Mouse (Mus musculus) CD4-positive, CD25-positive, alpha-beta regulatory T cell, adult 4 months (primary cell): ENCODE data around the gene Ifna1. TPM values are rescaled to one million over a fixed set of nuclear protein-coding genes. Genes with fewer than 3 reads are reported as not detected.

Experiments used
- ATAC-seq: one replicate; pipeline ENCODE4 v1.8.0; 2017
- polyA plus RNA-seq, 2 experiments: library from polyadenylated mRNA; unstranded; fragments of 100-300 nt; shearing (Covaris generic); gene quantifications; one replicate each; pipeline ENCODE4 v1.2.1; 2017

The Ifna1 gene
- polyA plus RNA-seq, 2 experiments from 2014 or later, result not detected

DNA sequence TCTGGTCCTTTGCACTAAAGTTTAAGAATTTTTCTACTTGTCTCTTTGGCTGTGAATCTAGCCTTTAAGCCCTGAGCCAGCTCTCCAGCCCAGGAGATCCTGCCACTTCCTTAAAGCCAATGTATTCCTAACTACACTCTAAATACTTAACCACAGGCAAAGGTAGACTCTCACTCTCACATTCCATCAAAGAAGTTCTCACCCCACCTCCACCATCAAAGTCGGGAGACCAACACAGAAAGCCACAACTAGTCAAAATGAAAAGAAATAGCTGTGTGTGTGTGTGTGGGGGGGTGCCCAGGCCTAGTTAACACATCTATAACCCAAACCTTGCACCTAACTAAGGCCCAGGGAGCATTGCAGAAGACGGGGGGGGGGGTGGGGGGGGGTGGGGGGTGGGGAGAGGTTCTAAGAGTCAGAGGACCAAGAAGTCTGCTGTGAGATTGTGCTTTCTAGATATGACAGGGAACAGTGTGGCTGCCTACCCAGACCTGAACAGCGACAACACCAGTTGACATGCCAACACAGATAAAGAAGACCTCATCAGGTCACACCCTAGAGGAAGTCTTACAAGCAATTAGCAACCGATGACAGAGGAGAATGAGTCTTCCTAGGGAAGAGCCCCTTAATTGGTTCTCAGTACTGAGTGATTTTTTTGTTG, 25.7 kb downstream of the Ifna1 start:
- peak; percentile 31 for ATAC-seq

DNA sequence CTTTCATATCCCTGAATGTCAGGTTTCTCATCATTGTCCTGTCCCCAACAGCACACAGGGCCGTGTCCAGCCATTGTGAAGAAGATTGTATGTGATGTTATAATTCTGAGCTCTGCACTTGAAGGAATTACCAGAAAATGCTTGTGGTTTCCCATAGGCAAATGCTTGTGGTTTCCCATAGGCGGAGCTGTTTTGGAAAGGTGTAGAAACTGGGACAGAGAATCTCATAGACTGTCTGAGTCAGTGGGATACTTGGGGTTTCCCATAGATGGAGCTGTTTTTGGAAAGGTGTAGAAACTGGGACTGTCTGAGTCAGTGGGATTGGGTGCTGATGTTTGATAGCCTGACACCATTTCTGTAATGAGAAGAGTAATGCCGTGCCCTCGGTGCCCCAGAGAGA, 26.6 kb downstream of the Ifna1 start:
- no peak for ATAC-seq

DNA sequence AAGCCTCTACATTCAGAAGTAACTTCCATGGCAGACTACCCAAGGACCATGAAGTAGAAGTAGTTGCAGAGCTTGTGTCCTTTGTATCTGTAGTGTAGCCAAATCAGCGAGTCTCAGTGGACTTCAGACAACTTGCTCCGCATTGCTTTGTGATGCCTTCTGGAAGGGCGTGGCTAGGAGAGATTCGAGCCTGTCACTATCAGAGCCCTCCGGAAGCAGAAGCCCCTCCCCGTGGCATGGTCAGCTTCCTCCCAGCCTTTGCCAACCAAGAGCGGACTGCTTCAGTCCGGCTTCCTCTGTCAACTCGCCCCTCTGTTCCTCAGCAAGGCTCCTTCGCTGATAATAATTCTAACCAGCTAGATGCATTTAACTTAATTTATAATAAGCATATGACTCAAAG, 28.4 kb downstream of the Ifna1 start:
- peak; percentile 68 for ATAC-seq

DNA sequence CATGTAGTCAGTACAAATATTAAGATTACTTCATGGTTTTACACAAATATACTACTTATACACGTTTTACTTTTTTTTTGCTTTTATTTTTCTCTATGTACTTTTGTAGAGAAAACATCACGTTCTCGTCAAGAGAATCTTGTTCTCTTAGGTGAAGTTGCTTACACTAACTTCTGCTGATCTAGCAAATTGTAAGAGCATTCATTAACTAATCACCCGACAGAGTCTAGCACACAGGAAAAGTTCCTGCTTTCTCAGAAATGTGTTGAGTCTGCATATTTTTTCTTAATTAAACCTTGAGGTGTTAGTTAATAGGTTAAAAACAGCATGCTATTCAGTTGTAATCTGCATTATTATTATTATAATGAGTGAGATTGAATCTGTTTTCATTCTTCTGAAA, 28.9 kb downstream of the Ifna1 start:
- no peak for ATAC-seq

DNA sequence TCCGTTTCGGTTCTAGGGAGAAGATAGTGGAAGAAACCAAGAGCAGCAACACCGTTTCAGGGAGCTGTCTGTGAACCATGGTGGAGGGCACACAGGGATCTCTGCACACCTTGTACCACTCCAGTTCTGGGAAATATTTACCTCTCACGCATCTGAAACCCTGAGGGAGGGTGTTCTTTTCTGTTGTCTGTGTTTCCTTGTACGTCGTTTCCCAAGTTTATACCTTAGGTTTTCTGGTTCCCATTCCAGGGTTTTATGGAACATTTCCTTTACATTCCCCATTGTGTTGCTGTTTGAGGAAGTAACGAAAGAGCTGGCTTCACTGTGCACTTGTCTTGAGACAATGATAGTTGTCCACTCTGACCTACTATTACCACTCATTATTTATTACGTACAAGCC, 30.2 kb downstream of the Ifna1 start, which contains the start of gene Ifne:
Gene Ifne (minus strand): TSS at position 101 of the 400 bp plus-strand sequence.
- ATAC-seq, result no peak

DNA sequence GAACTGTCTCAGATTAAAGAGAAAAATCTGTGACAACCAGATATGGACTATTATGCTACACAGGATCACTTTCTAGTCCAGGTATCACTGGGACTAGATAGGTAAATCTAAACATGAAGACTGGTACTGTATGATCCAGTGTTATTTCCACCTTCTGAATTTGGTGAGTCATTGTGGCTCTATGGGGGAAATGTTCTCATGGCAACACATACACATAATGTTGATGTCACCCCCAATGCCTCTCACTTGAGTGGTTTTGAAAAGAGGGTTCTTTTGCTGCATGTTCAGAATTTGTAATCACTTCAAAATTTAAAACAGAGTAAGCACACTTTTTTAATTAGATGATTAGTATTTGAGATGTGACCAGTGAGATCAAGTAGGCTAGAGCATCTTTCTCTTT, 38.3 kb downstream of the Ifna1 start:
- no peak for ATAC-seq

DNA sequence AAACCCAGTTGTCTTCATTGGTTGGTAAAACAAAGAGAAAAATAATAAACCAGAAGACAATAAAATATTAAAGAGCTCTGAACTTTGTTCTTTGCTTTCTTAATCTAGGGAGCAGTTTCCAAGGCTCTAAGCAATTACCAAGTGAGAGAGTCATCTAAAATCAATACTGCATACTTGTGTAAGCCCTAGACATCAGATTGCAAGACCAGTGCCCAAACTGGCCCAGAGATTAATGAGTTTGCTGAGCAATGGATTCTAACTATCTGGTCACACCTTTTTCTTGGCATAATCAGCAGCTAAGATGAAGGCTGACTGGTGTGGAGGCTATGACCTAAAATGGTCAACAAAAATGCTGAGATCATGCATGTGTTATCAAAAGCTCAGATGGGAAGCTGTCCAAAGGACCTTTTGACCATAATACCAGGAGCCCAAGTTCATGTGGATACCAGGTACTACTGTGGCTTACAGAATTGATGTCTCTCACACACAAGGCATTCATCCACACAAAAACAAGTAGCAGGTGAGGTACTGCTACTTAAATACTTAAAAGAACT, 43.4 kb downstream of the Ifna1 start:
- ATAC-seq, result no peak

Other genes starting within 250 kb of the Ifna1 start
- not detected for gene Ifna12, start 246.7 kb upstream of the Ifna1 start, polyA plus RNA-seq
- gene C87499, start 215.7 kb upstream of the Ifna1 start, polyA plus RNA-seq, result not detected
- under 1 TPM in 1 of 2 experiments, not detected in 1; 0.40 TPM for gene Ifna13, start 205.6 kb upstream of the Ifna1 start, polyA plus RNA-seq
- gene Ifna16, start 173.2 kb upstream of the Ifna1 start, polyA plus RNA-seq, result not detected
- gene Ifna2, start 166.2 kb upstream of the Ifna1 start, polyA plus RNA-seq, result not detected
- gene Ifnab, start 158.7 kb upstream of the Ifna1 start, polyA plus RNA-seq, result not detected
- not detected for gene Gm26566, start 128.3 kb upstream of the Ifna1 start, polyA plus RNA-seq
- gene Klhl9, start 127.6 kb upstream of the Ifna1 start, polyA plus RNA-seq, result 10 to 100 TPM; 27.3 to 43.0 TPM
- gene Gm13271, start 95.2 kb upstream of the Ifna1 start, polyA plus RNA-seq, result not detected
- under 1 TPM in 1 of 2 experiments, not detected in 1; 0.28 TPM for gene Gm13283, start 90.0 kb upstream of the Ifna1 start, polyA plus RNA-seq
- not detected for gene Gm13290, start 76.3 kb upstream of the Ifna1 start, polyA plus RNA-seq
- not detected for gene Gm13289, start 73.2 kb upstream of the Ifna1 start, polyA plus RNA-seq
- gene Gm13272, start 70.2 kb upstream of the Ifna1 start, polyA plus RNA-seq, result not detected
- gene Ifnz, start 68.0 kb upstream of the Ifna1 start, polyA plus RNA-seq, result under 1 TPM in 1 of 2 experiments, not detected in 1; 0.79 TPM
- not detected for gene Gm13276, start 64.4 kb upstream of the Ifna1 start, polyA plus RNA-seq
- gene Gm13277, start 61.5 kb upstream of the Ifna1 start, polyA plus RNA-seq, result not detected
- not detected for gene Gm13278, start 58.5 kb upstream of the Ifna1 start, polyA plus RNA-seq
- gene Gm13275, start 55.6 kb upstream of the Ifna1 start, polyA plus RNA-seq, result not detected
- gene Gm13279, start 52.7 kb upstream of the Ifna1 start, polyA plus RNA-seq, result not detected
- gene Gm13285, start 50.4 kb upstream of the Ifna1 start, polyA plus RNA-seq, result not detected
- not detected for gene Gm13287, start 46.8 kb upstream of the Ifna1 start, polyA plus RNA-seq
- not detected for gene Gm13288, start 44.6 kb upstream of the Ifna1 start, polyA plus RNA-seq
- not detected for gene Ifna7, start 33.9 kb upstream of the Ifna1 start, polyA plus RNA-seq
- gene Ifna11, start 30.1 kb upstream of the Ifna1 start, polyA plus RNA-seq, result not detected
- gene Ifna6, start 22.7 kb upstream of the Ifna1 start, polyA plus RNA-seq, result not detected
- not detected for gene Ifna5, start 14.6 kb upstream of the Ifna1 start, polyA plus RNA-seq
- gene Ifna4, start 8.2 kb upstream of the Ifna1 start, polyA plus RNA-seq, result not detected
- gene Ifne, start 30.1 kb downstream of the Ifna1 start, polyA plus RNA-seq, result not detected